Mouse (Mus musculus) left cerebral cortex, adult 9 months (tissue): Measurements from ENCODE around the gene Ttll3.

Experiments used
- DNase-seq, 2 experiments: peaks; one replicate each; pipeline ENCODE4 v3.0.0; 2022; ENCODE audit warnings: low spot score in 2 of 2

Ttll3 gene

DNA sequence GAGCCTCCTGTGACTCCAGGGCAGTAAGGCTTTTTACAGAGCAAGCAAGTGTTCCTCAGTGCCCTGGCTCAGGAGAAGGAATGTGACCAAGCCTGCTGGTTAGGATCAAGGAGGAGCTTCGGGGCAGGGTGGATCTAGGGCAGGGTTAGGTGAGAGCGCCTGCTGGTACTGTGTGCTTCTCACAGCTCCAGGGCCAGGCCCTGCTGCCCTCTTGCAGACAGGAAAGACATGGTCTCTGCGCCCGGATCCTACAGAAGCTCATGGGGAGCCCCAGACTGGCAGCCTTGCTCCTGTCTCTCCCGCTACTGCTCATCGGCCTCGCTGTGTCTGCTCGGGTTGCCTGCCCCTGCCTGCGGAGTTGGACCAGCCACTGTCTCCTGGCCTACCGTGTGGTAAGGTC, 69.6 kb downstream of the Ttll3 start:
- DNase-seq, result no peak

DNA sequence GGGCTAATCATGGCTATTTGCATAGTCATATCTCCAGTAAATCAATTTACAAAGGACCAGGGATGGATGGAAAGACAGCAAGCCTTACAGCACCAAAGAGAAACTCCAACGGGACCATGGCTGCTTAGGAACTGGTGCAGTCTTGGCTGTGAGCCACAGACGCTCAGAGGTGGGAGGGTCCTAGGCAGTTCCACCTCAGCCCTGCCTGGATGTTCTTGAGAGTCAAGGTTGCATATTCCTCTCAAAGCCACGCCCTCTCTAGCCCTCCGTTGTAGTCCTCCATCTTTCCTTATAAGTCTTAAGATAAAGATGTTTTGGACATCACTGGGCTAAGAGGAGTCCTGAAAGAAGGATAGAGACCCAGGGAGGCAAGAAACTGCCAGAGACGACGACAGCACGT, 75.0 kb downstream of the Ttll3 start:
- no peak for DNase-seq
